Comparison of ENCODE assay signal across 13 mouse cellular contexts in the genomic region with DNA sequence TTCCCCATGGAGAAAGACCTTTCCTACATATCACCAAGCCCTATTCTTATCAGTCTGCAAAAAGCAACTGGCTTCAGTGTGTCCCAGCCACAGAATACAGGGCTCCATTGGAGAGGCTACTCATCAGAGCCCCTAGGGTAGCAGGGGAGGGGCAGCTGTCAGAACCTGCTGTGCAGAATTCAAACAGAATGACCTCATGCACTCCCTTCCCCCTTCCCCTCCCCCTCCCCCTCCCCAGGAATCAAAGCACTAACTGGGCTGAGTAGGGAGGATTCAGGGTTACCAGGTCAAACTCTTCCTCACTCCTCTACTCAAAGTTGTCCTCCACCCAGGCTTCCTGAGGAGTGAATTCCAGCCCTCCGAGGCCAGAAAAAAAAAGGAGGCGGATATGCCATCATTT.
DNase-seq lines count a peak whose midpoint lies in the region; ATAC-seq lines count a peak whose summit lies in the region.
"Had no signal": no experiment of that assay in that cellular context is flagged by ENCODE, and none has a peak within 500 bp of the region (broad histone marks: within the 10 kb centered on the region; RNA-seq: fewer than 3 reads in every experiment).

No protein-coding gene starts in this region.

- H3K4me1 ChIP-seq in forebrain, embryonic 10.5 days, result peaks cover 56% of the 10 kb centered on the region
- H3K4me1 ChIP-seq in forebrain, embryonic 16.5 days (replicated peaks; ENCODE audit: control insufficient read depth, insufficient read depth, low read length), result peaks cover 19% of the 10 kb centered on the region
- H3K4me1 ChIP-seq in kidney, embryonic 15.5 days, result peaks cover 27% of the 10 kb centered on the region
- H3K4me1 ChIP-seq in embryonic facial prominence, embryonic 11.5 days (ENCODE audit: control insufficient read depth, insufficient read depth, low read length), result 0 out of 2 replicates have a peak, but pooled peaks cover 4% of the 10 kb centered on the region
- peaks cover 50% of the 10 kb centered on the region for H3K4me1 ChIP-seq in midbrain, embryonic 14.5 days (ENCODE audit: control insufficient read depth, insufficient read depth, low read length)

- peak; percentile 46 for DNase-seq in forebrain, embryonic 10.5 days (ENCODE audit: extremely low spot score, low spot score)
- no peak for DNase-seq in kidney, adult 9 months
- peak; percentile 39 for DNase-seq in embryonic facial prominence, embryonic 11.5 days (ENCODE audit: low spot score)
- peak; percentile 37 for DNase-seq in midbrain, embryonic 14.5 days
- no peak for DNase-seq in urinary bladder, postnatal 4 days (ENCODE audit: low spot score in 2 of 2)
- no peak for DNase-seq in cerebellum, adult 8-10 months
- DNase-seq: adrenal gland, postnatal 25 days; cerebellum, adult 18-20 months; gastrocnemius, postnatal 10 days; kidney, adult 2 months; thymus, postnatal 14 days had no signal

- H3K27ac ChIP-seq in forebrain, embryonic 10.5 days, result peak overlapping the region; percentile 80
- H3K27ac ChIP-seq in forebrain, embryonic 16.5 days (ENCODE audit: low read length), result no peak overlapping the region
- no peak overlapping the region for H3K27ac ChIP-seq in kidney, embryonic 15.5 days
- H3K27ac ChIP-seq in embryonic facial prominence, embryonic 11.5 days (replicated peaks; ENCODE audit: low read depth, low read length), result no peak overlapping the region
- peak overlapping the region; percentile 26; the same call in 1 of the 2 replicates for H3K27ac ChIP-seq in midbrain, embryonic 14.5 days (replicated peaks; ENCODE audit: low read depth, low read length)

- no peaks in the 10 kb centered on the region for H3K27me3 ChIP-seq in forebrain, embryonic 10.5 days (ENCODE audit: poor library complexity, severe bottlenecking)
- no peaks in the 10 kb centered on the region for H3K27me3 ChIP-seq in forebrain, embryonic 16.5 days (replicated peaks; ENCODE audit: control insufficient read depth, insufficient read depth, low read length)
- H3K27me3 ChIP-seq in kidney, embryonic 15.5 days, result no peaks in the 10 kb centered on the region
- H3K27me3 ChIP-seq in embryonic facial prominence, embryonic 11.5 days (ENCODE audit: control insufficient read depth, insufficient read depth, low read length), result no peaks in the 10 kb centered on the region
- no peaks in the 10 kb centered on the region for H3K27me3 ChIP-seq in midbrain, embryonic 14.5 days (ENCODE audit: control insufficient read depth, insufficient read depth, low read length)

- H3K4me3 ChIP-seq in forebrain, embryonic 10.5 days, result peak overlapping the region; percentile 18; the same call in 1 of the 2 replicates
- no peak overlapping the region for H3K4me3 ChIP-seq in forebrain, embryonic 16.5 days (replicated peaks; ENCODE audit: low read length)
- no peak overlapping the region for H3K4me3 ChIP-seq in kidney, embryonic 15.5 days (replicated peaks)
- H3K4me3 ChIP-seq in embryonic facial prominence, embryonic 11.5 days (ENCODE audit: low read depth, low read length), result no peak overlapping the region
- no peak overlapping the region for H3K4me3 ChIP-seq in midbrain, embryonic 14.5 days (replicated peaks; ENCODE audit: low read depth, low read length)

- H3K36me3 ChIP-seq in forebrain, embryonic 10.5 days (replicated peaks), result no peaks in the 10 kb centered on the region; the same call in 1 of the 2 replicates
- H3K36me3 ChIP-seq in forebrain, embryonic 16.5 days (ENCODE audit: control insufficient read depth, insufficient read depth), result no peaks in the 10 kb centered on the region; the same call in 1 of the 2 replicates
- no peaks in the 10 kb centered on the region for H3K36me3 ChIP-seq in kidney, embryonic 15.5 days
- no peaks in the 10 kb centered on the region for H3K36me3 ChIP-seq in embryonic facial prominence, embryonic 11.5 days (replicated peaks; ENCODE audit: control insufficient read depth, insufficient read depth, low read depth, low read length)
- no peaks in the 10 kb centered on the region for H3K36me3 ChIP-seq in midbrain, embryonic 14.5 days (ENCODE audit: control insufficient read depth, insufficient read depth, low read length)

- WGBS in forebrain, embryonic 10.5 days, result 2% methylated on average over 2 of the region's 2 CpGs
- 25% methylated on average over 2 of the region's 2 CpGs for WGBS in forebrain, embryonic 16.5 days
- WGBS in kidney, embryonic 15.5 days, result 24% methylated on average over 2 of the region's 2 CpGs
- WGBS in embryonic facial prominence, embryonic 11.5 days, result 9% methylated on average over 2 of the region's 2 CpGs
- WGBS in midbrain, embryonic 14.5 days, result 13% methylated on average over 2 of the region's 2 CpGs

- no peaks in the 10 kb centered on the region for H3K9me3 ChIP-seq in forebrain, embryonic 10.5 days
- H3K9me3 ChIP-seq in forebrain, embryonic 16.5 days (ENCODE audit: control insufficient read depth, low read length), result no peaks in the 10 kb centered on the region
- H3K9me3 ChIP-seq in kidney, embryonic 15.5 days (replicated peaks), result no peaks in the 10 kb centered on the region
- no peaks in the 10 kb centered on the region for H3K9me3 ChIP-seq in embryonic facial prominence, embryonic 11.5 days (replicated peaks; ENCODE audit: control insufficient read depth, low read length)
- H3K9me3 ChIP-seq in midbrain, embryonic 14.5 days (ENCODE audit: control insufficient read depth, low read length), result no peaks in the 10 kb centered on the region

- H3K9ac ChIP-seq in forebrain, embryonic 16.5 days (replicated peaks; ENCODE audit: low read depth, low read length), result no peak overlapping the region
- no peak overlapping the region for H3K9ac ChIP-seq in kidney, embryonic 15.5 days
- H3K9ac ChIP-seq in embryonic facial prominence, embryonic 11.5 days (replicated peaks; ENCODE audit: low read length), result no peak overlapping the region
- H3K9ac ChIP-seq in midbrain, embryonic 14.5 days (replicated peaks; ENCODE audit: low read length), result no peak overlapping the region

- no peak overlapping the region for H3K4me2 ChIP-seq in forebrain, embryonic 16.5 days (ENCODE audit: low read length)
- no peak overlapping the region for H3K4me2 ChIP-seq in kidney, embryonic 15.5 days
- no peak overlapping the region for H3K4me2 ChIP-seq in embryonic facial prominence, embryonic 11.5 days (ENCODE audit: low read depth, low read length)
- no peak overlapping the region for H3K4me2 ChIP-seq in midbrain, embryonic 14.5 days (ENCODE audit: low read length)

- no peak for ATAC-seq in forebrain, embryonic 16.5 days
- ATAC-seq in kidney, embryonic 15.5 days (replicated peaks; ENCODE audit: low FRiP score), result peak; percentile 43; the same call in 1 of the 2 replicates
- ATAC-seq in embryonic facial prominence, embryonic 11.5 days (replicated peaks; ENCODE audit: insufficient number of reproducible peaks, low FRiP score, low TSS enrichment, low read depth), result peak; percentile 45; the same call in 1 of the 2 replicates
- ATAC-seq in midbrain, embryonic 14.5 days (ENCODE audit: low FRiP score, low TSS enrichment), result 0 out of 2 replicates have a peak, but pooled peaks have one; percentile 34

Comparison
In these comparisons a context has a peak if more than half of its experiments do, and no peak if none do; other contexts are left out.
1. H3K27ac ChIP-seq: peak in forebrain, embryonic 10.5 days (single experiment) and midbrain, embryonic 14.5 days (single experiment); none in forebrain, embryonic 16.5 days (single experiment), kidney, embryonic 15.5 days (single experiment) and embryonic facial prominence, embryonic 11.5 days (single experiment).
2. DNase-seq: peak in forebrain, embryonic 10.5 days (single experiment), embryonic facial prominence, embryonic 11.5 days (single experiment) and midbrain, embryonic 14.5 days (single experiment); none in kidney, adult 9 months (single experiment), urinary bladder, postnatal 4 days (0 of 2) and cerebellum, adult 8-10 months (single experiment).